11 mouse cellular contexts compared by ENCODE assay signal in the genomic region with DNA sequence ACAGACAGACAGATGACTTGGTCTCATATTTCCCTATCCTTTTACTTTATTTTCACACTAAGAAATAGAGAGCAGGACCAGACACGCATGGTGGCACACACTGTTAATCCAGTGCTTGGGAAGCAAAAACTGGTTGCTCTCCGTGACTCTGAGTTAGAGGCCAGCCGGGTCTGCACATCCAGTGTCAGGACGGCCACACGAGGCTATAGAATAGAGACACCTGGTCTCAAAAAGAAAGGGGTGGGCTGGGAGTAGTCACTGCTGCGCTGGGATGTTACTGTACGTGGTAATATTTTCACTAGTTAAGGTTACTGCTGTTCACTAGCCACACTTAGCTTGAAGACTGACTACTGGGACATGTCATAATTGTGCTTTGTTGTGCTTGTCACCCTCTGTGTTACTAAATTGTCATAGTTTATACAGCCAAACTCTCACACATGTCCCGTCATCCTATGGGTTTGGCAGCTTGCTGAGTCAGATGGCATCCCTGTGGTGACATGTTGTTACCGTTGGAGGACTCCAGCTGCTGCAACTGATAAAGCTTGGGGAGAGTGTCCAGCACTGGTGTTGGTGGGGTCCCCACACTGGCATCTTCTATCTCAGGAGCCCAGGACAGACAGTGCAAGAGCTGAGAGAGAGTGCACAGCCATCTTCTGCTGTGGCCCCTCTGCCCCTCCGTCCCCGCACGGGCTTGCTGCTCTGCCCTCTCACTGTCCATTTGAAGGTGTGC. TPM values are rescaled to one million over a fixed set of nuclear protein-coding genes. Genes with fewer than 3 reads are reported as not detected.
DNase-seq lines count a peak whose midpoint lies in the region; ATAC-seq lines count a peak whose summit lies in the region.
"Had no signal": no experiment of that assay in that cellular context is flagged by ENCODE, and none has a peak within 500 bp of the region (broad histone marks: within the 10 kb centered on the region; RNA-seq: fewer than 3 reads in every experiment).

No protein-coding gene starts in this region.

- H3K4me2 ChIP-seq in heart, embryonic 11.5 days = no peak overlapping the region
- H3K4me2 ChIP-seq in forebrain, embryonic 13.5 days = no peak overlapping the region
- H3K4me2 ChIP-seq: neural tube, embryonic 13.5 days had no signal

- intact Hi-C loops in heart, postnatal 25 days (cut with DNase I) = no loop called here

- ATAC-seq in heart, embryonic 11.5 days (replicated peaks; ENCODE audit: insufficient number of reproducible peaks, low FRiP score, low TSS enrichment) = peak; percentile 90
- peak; percentile 94 for ATAC-seq in megakaryocyte-erythroid progenitor cell, adult 5-6 weeks (replicated peaks; ENCODE audit: low FRiP score, low TSS enrichment, poor library complexity, severe bottlenecking)
- ATAC-seq in forebrain, embryonic 13.5 days = no peak
- ATAC-seq: forebrain, postnatal 0 days had no signal

- no peak for DNase-seq in heart, postnatal 25 days (ENCODE audit: low spot score)
- DNase-seq in 416B (ENCODE audit: low read depth) = peak; percentile 55
- no peak for DNase-seq in gastrocnemius, postnatal 4 days (ENCODE audit: low spot score in 2 of 2)
- no peak for DNase-seq in adrenal gland, postnatal 25 days
- DNase-seq: forebrain, postnatal 0 days; kidney, postnatal 10 days had no signal

- no peak overlapping the region for H3K9ac ChIP-seq in heart, embryonic 11.5 days (ENCODE audit: low read depth, low read length)
- H3K9ac ChIP-seq in forebrain, embryonic 13.5 days = no peak overlapping the region
- H3K9ac ChIP-seq: forebrain, postnatal 0 days; neural tube, embryonic 13.5 days had no signal

- WGBS in heart, embryonic 11.5 days (ENCODE audit: insufficient replicate concordance) = 80% methylated on average over 12 of the region's 12 CpGs
- 90% methylated on average over 12 of the region's 12 CpGs for WGBS in forebrain, embryonic 13.5 days

- H3K27me3 ChIP-seq in heart, embryonic 11.5 days (ENCODE audit: control insufficient read depth, insufficient read depth, low read length) = no peaks in the 10 kb centered on the region
- H3K27me3 ChIP-seq in erythroblast, embryonic 14.5 days (ENCODE audit: control insufficient read depth) = no peaks in the 10 kb centered on the region
- H3K27me3 ChIP-seq in forebrain, embryonic 13.5 days = no peaks in the 10 kb centered on the region
- H3K27me3 ChIP-seq: neural tube, embryonic 13.5 days had no signal

- H3K27ac ChIP-seq in heart, embryonic 11.5 days (ENCODE audit: low read depth, low read length) = peak overlapping the region; percentile 89
- H3K27ac ChIP-seq in forebrain, embryonic 13.5 days = no peak overlapping the region
- H3K27ac ChIP-seq: neural tube, embryonic 13.5 days had no signal

- H3K4me3 ChIP-seq in heart, embryonic 11.5 days (ENCODE audit: low read depth, low read length) = no peak overlapping the region
- H3K4me3 ChIP-seq in erythroblast, embryonic 14.5 days (replicated peaks) = peak overlapping the region; percentile 52
- H3K4me3 ChIP-seq in forebrain, embryonic 13.5 days = no peak overlapping the region
- H3K4me3 ChIP-seq: neural tube, embryonic 13.5 days had no signal

- no peaks in the 10 kb centered on the region for H3K9me3 ChIP-seq in heart, embryonic 11.5 days (replicated peaks; ENCODE audit: control insufficient read depth, low read length)
- H3K9me3 ChIP-seq in erythroblast, embryonic 14.5 days (ENCODE audit: control insufficient read depth, low read length) = no peaks in the 10 kb centered on the region
- H3K9me3 ChIP-seq in forebrain, embryonic 13.5 days (replicated peaks) = no peaks in the 10 kb centered on the region
- H3K9me3 ChIP-seq: neural tube, embryonic 13.5 days had no signal

- peaks cover 10% of the 10 kb centered on the region for H3K36me3 ChIP-seq in heart, embryonic 11.5 days (ENCODE audit: control insufficient read depth, insufficient read depth, low read length)
- peaks cover 100% of the 10 kb centered on the region for H3K36me3 ChIP-seq in erythroblast, embryonic 14.5 days (ENCODE audit: control insufficient read depth)
- H3K36me3 ChIP-seq in forebrain, embryonic 13.5 days (ENCODE audit: poor library complexity, severe bottlenecking) = peaks cover 61% of the 10 kb centered on the region

- H3K4me1 ChIP-seq in heart, embryonic 11.5 days (ENCODE audit: control insufficient read depth, insufficient read depth, low read length) = peaks cover 8% of the 10 kb centered on the region
- peaks cover 83% of the 10 kb centered on the region for H3K4me1 ChIP-seq in erythroblast, embryonic 14.5 days (ENCODE audit: control insufficient read depth)
- H3K4me1 ChIP-seq in forebrain, embryonic 13.5 days = no peaks in the 10 kb centered on the region
- H3K4me1 ChIP-seq: neural tube, embryonic 13.5 days had no signal

RNA-seq across cellular contexts. Expression of gene Lpin2, which starts 53.0 kb away (rescaled TPM):
- polyA plus RNA-seq in heart, embryonic 11.5 days (2014; fragmentation: Nextera tagmentation; extraction: Ambion mirVana) = 21.9 and 22.5 TPM in 2 replicates
- total RNA-seq in heart, postnatal 25 days (2021) = 1 to 10 TPM; 8.2 to 9.5 TPM
- polyA plus RNA-seq in erythroblast, embryonic 14.5 days (2012) = 5.9 and 10.0 TPM in 2 replicates
- 119 and 153 TPM in 2 replicates for total RNA-seq in megakaryocyte-erythroid progenitor cell, adult 5-6 weeks (2014; fragmentation: Nextera tagmentation)
- 129 and 139 TPM in 2 replicates for total RNA-seq in megakaryocyte-erythroid progenitor cell, adult 5-6 weeks (2017)
- total RNA-seq in gastrocnemius, postnatal 4 days (2021) = 10 to 100 TPM; 20.9 to 21.9 TPM
- total RNA-seq in adrenal gland, postnatal 25 days (2021) = 47.3 and 50.6 TPM in 2 replicates
- polyA plus RNA-seq in forebrain, embryonic 13.5 days (2015; fragmentation: Nextera tagmentation; extraction: Ambion mirVana) = 34.1 and 37.5 TPM in 2 replicates
